Mouse (Mus musculus) spleen, postnatal 14 days (tissue): ENCODE measurements around the gene Rab5c.
A peak's percentile ranks its signal among the peaks of the same experiment; 100 is the strongest.

Experiments
- DNase-seq, 2 experiments: peaks; one replicate each; pipeline ENCODE4 v3.0.0; 2021 to 2022; ENCODE audit warnings: low spot score in 2 of 2

Gene Rab5c

GRCm38 (mm10) chr11:100754021-100754692 is 16.1 kb upstream of the Rab5c start:
- DNase-seq, result no peak

DNA sequence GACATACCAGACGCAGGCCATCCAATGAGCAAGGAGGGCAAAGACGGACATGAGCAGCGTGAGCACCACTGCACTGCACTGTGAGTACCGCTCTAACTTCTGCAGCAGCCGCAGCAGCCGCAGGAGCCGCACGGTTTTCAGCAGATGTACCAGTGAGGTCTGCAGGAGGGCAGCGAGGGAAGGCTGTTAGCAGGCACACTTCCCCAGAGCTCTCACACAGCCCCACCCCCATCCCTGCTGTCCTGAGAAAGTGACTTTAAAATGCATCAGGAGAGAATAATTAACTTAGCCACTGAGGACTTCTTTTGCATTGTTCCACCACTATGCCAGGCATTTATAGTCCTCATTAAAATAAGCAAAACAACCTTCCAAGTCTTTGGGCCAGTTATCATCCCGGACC is 14.3 kb upstream of the Rab5c start:
- no peak for DNase-seq

GRCm38 (mm10) chr11:100750127-100750526 is 12.1 kb upstream of the Rab5c start:
- no peak for DNase-seq

DNA sequence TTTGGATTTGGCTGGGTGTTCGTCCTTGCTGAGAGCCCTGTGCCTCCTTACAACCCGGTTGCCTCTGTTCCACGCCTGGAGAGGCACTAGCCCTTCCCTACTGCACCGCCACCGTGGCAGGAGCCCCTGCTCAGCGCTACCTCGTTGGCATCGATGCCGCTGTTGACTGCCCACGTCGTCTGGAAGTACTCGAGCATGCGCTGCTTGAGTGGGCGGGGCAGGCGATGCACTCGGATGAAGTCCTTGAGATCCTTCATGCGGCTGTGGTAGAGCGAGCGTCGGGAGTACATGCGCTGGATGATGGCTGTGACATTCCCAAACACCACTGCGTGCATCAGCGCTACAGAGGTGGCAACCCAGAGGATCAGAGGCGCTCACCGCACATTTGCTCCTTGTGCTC is 11.5 kb upstream of the Rab5c start:
- DNase-seq, result no peak

DNA sequence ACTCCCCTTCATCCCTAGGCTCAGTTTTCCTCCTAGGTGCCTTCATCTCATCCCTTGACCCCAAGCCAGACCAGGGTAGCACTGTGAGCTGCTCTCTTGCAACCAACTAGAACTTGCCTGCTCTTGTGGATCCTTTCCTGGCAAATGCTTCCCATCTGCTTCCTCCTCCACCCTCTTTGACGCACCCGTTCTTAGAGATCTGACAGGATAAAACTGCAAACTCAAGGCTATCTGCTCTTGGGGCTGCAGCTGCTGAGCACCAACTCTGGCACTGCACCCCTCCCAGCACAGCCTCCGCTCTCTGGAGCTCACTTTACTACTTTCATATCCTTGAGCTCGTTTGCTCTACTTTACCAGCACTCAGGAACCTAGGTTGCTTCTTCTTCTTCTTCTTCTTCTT is 10.6 kb upstream of the Rab5c start:
- DNase-seq, result no peak

DNA sequence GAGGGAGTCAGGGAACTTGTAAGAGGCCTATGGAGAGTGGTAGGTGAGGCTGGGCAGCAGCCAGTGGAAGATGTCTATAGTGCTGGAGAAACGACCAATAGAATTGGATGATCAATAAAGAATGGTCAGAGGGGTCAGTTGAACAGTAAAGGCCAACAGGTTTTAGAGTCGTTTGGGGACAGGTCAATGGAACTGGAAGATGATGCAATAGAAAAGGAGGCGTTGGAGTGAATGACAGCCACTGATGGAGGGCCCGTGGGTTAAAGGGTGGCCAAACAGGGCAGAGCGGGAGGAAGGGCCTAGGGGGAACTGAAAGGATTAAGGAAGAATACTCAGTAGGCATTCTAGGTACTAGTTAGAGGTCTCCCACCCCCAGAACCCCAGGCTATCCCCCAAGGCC is 9.1 kb upstream of the Rab5c start:
- DNase-seq, result no peak

- DNase-seq, result no peak
Measured at GRCm38 (mm10) chr11:100746546-100746945, 8.5 kb upstream of the Rab5c start.

DNA sequence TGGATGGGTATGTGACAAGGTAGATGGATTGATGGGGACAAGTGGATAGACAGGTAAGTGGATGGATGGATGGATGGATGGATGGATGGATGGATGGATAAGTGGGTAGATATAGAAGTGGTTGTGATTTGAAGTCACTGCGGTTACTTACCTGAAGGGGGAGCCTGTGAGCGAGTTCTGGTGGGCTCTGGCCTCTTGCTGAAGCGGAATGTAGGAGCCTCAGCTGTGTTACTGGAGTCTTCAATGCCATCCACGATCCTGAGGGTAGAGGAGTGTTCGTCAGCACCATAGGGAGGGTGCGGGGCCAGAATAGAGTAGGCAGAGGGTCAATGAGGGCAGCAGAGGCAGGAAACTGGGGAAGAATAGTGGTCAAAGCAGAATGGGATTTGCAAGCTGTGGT is 7.1 kb upstream of the Rab5c start:
- peak in 1 of 2 experiments; percentile 44 for DNase-seq

DNA sequence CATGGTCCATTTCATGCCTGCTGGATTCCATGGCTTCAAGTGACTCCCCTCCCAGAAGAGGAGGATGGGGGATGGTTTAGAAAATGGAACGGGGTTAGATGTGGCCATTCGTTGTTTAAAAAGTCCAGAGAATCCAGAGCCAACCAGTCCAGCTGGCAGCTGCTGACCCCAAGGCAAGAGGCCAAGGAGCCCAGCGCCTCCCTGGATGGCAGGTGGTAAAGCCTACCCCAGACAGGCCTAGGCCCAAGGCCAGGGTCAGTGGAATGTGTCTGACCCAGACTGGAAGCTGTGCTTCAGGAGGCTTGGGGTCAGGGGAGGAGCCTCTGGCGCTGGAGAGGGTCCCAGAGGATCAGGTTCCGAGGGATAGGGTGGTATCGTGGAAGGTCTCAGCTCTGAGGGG is 3.3 kb upstream of the Rab5c start:
- DNase-seq, result no peak

GRCm38 (mm10) chr11:100738749-100739148 is 734 bp upstream of the Rab5c start:
- DNase-seq, result no peak

GRCm38 (mm10) chr11:100737105-100737733 is 796 bp downstream of the Rab5c start:
- DNase-seq, result no peak

DNA sequence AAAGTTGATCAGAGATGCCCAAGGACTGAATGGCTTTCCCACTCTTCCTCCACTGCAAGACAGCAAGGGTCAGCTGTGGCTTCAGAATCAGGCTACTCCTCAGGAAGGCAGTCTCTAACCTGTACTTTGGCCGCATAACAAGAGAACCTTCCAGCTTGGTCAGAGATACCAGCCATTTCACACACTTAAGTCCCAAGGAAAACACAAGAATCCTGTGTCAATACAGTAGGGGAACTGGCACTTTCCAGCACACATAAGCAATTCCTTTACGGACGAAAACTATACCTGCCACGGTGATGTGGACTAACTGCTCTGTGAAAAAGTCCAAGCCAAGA is 1.3 kb downstream of the Rab5c start:
- no peak for DNase-seq

- DNase-seq, result peak in 1 of 2 experiments; percentile 9
Measured at GRCm38 (mm10) chr11:100735954-100736745, 1.9 kb downstream of the Rab5c start.

DNA sequence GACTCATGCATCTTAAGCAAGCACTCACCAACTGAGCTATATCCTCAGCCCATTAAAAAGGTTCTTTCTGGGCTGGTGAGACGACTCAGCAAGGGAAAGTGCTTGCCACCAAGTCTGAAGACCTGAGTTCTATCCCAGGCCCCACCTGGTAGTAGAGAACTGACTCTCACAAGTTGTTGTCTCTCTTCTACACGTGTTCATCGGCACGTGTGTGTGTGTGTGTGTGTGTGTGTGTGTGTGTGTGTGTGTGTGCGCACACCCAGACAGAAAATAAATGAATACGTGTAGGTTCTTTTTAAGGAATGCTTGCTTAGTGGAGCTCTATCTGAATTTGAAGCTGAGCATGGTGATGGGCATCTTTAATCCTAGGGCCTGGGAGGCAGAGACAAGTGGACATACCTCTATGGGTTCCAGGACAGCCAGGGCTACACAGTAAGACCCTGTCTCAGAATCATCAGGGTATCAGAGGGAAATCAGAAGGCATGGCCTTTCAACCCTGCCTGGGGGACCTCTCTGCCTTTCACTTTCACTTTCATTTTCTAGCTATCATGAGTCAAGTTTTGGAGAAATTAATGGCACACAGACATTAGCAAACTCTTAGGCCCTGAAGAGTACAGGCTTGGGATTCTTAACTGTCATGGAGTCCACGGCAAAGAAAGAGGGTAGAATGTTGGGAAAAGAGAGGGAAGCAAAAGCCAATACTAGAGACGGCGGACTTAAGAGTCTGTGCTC is 2.7 kb downstream of the Rab5c start:
- DNase-seq, result no peak

GRCm38 (mm10) chr11:100730477-100731205 is 7.4 kb downstream of the Rab5c start:
- no peak for DNase-seq

- DNase-seq, result no peak
Measured at GRCm38 (mm10) chr11:100729976-100730375, 8.0 kb downstream of the Rab5c start.

DNA sequence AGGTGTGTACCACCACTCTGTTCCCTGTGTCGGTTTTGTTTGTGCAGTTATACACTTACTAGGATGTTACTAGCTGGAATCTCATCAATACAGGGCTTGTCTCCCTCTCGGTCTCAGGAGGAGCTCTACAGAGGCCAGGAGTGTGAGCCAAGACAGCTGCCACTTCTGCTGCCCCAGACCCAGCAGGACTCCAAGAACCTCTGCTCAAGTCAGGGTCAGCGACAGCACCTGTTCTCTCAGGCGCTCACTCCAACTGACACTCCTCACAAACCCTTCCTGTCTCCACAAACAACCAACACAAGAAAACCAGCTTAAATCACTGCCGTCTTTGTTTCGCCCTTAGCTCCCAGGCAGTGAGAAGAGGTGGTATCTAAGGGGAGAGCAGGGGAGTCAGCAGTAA is 9.4 kb downstream of the Rab5c start:
- no peak for DNase-seq

DNA sequence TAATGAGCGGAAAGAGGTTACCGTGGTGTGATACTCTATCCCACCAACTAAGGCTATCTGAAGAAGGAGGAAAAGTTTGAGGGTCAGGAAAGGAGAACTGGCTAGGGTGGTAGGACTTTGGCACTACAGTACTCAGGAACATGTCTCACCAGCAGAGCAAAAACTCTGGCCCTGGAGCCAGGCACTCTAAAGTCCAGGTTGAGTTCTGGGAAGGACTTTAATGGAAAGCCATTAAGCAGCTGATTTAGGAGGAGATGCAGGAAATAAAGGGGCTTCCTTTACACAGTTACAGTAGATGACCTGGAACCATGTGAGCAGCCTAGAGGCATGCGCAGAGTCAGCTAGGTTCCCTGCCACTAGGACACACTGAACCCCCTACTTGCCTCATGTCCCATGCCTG is 10.8 kb downstream of the Rab5c start:
- no peak for DNase-seq

DNA sequence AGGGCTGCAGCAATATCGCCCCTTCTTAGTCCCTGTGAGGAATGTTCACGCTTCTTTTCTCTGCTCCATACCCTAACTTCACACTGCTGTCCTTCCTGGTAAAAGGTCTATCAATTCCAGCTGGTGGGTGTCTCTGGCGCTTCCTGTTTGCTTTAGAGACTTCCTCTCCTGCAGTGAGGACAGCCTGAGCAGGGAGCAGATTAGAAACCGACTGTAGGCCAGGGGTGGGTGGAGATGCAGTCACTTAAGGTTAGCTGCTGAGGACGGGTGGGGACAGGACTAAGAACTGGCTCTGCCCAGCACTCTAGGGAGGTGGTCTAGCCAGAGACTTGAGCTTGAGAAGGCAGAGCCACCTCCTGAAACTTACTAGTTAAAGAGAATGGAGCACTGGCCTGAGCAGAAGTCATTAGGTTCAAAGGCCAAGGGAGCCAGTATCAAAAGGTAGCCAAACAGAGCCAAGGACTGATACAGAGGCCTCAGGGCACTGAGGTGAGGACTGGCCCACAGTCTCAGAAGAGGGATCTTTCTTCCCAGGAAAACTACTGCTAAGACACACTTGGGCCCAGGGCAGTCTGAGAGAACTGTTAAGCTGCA is 13.0 kb downstream of the Rab5c start:
- DNase-seq, result no peak

DNA sequence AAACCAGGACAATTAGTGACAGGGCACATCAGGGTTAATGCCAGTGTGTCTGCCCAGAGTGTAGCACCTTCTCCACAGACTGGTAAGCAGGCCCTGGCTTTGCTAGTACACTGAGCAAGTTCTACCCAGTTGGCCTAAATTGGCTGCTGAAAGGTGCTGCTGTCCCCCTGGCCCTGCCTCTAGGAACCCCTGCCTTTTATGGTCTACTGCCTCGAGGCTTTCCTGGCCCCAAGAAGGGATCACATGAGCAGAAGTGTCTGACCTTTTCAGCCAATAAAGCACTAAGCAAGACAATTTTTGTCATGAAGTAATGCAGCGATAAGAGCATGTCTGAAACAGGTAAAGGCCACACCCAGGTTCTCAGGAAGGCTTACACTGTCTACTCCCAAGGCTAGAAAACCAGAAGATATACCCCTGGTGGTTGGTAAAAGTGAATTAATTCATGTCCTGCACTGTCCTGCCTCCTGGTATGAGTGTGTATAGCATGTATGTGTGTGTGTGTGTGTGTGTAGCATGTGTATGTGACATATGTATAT is 15.5 kb downstream of the Rab5c start:
- DNase-seq, result no peak
